In genomic region chr8:109895355-109895754, GRCm38 (mm10) we compare ENCODE assay signal across 23 mouse cellular contexts. TPM values are rescaled to one million over a fixed set of nuclear protein-coding genes. Genes with fewer than 3 reads are reported as not detected.
DNase-seq lines count a peak whose midpoint lies in the region; ATAC-seq and TF ChIP-seq lines count a peak whose summit lies in the region.
"Had no signal": no experiment of that assay in that cellular context is flagged by ENCODE, and none has a peak within 500 bp of the region (broad histone marks: within the 10 kb centered on the region; RNA-seq: fewer than 3 reads in every experiment).

No protein-coding gene starts in this region.

- TF ChIP-seq POLR2A in heart, adult 2 months (IDR thresholded peaks at IDR 0.05; ENCODE audit: insufficient read depth, low read depth, low read length): no peak

- H3K36me3 ChIP-seq in heart, adult 2 months (ENCODE audit: control insufficient read depth, insufficient read depth, low read length): no peaks in the 10 kb centered on the region
- H3K36me3 ChIP-seq in kidney, postnatal 0 days (ENCODE audit: insufficient read depth, low read length): no peaks in the 10 kb centered on the region
- H3K36me3 ChIP-seq: forebrain, embryonic 15.5 days had no signal

- H3K4me1 ChIP-seq in heart, adult 2 months (ENCODE audit: control insufficient read depth, insufficient read depth, low read length): no peaks in the 10 kb centered on the region
- no peaks in the 10 kb centered on the region for H3K4me1 ChIP-seq in kidney, postnatal 0 days (replicated peaks; ENCODE audit: insufficient read depth, low read length)
- H3K4me1 ChIP-seq: embryonic facial prominence, embryonic 10.5 days; embryonic facial prominence, embryonic 12.5 days; forebrain, embryonic 13.5 days; forebrain, embryonic 15.5 days had no signal

- TF ChIP-seq EP300 in heart, adult 2 months (IDR thresholded peaks at IDR 0.05; ENCODE audit: insufficient read depth, low read depth, low read length): no peak

- no peak overlapping the region for H3K9ac ChIP-seq in heart, adult 2 months (ENCODE audit: low read depth, low read length)
- H3K9ac ChIP-seq in kidney, postnatal 0 days (ENCODE audit: low read depth, low read length): no peak overlapping the region
- H3K9ac ChIP-seq: embryonic facial prominence, embryonic 12.5 days; forebrain, embryonic 13.5 days; forebrain, embryonic 15.5 days; forebrain, postnatal 0 days had no signal

- intact Hi-C loops in heart, adult 2 months (cut with DNase I): no loop called here

- H3K27ac ChIP-seq in heart, adult 2 months: no peak overlapping the region
- H3K27ac ChIP-seq in kidney, postnatal 0 days: no peak overlapping the region
- H3K27ac ChIP-seq: embryonic facial prominence, embryonic 10.5 days; embryonic facial prominence, embryonic 12.5 days; forebrain, embryonic 13.5 days; forebrain, embryonic 15.5 days had no signal

- H3K9me3 ChIP-seq in kidney, postnatal 0 days (replicated peaks; ENCODE audit: low read length): no peaks in the 10 kb centered on the region
- H3K9me3 ChIP-seq: embryonic facial prominence, embryonic 10.5 days; embryonic facial prominence, embryonic 12.5 days; forebrain, embryonic 13.5 days; forebrain, embryonic 15.5 days had no signal

- no peak for ATAC-seq in kidney, postnatal 0 days (replicated peaks; ENCODE audit: low FRiP score, low read depth)
- ATAC-seq: activated CD4-positive, CD25-positive, alpha-beta regulatory T cell, adult 4 months; CD4-positive, CD25-positive, alpha-beta regulatory T cell, adult 4 months; forebrain, embryonic 13.5 days; forebrain, embryonic 15.5 days; forebrain, postnatal 0 days; Patski had no signal

- peak; percentile 61 for DNase-seq in heart, adult 11 months
- DNase-seq in heart, adult 2 months: no peak
- peak; percentile 38 for DNase-seq in kidney, postnatal 0 days (ENCODE audit: low spot score)
- no peak for DNase-seq in kidney, adult 8-10 months
- no peak for DNase-seq in right cerebral cortex, adult 18-20 months
- DNase-seq: adrenal gland, adult 8-10 months; adrenal gland, postnatal 14 days; adrenal gland, postnatal 36 days; B cell, adult 2 months; cerebellum, adult 11-12 months; cerebellum, adult 2 months; cerebellum, adult 9-10 months; cerebellum, postnatal 10 days; cerebellum, postnatal 25 days; forebrain, postnatal 0 days had no signal

- H3K79me2 ChIP-seq in heart, adult 2 months (replicated peaks; ENCODE audit: control insufficient read depth, insufficient read depth, low read length): no peaks in the 10 kb centered on the region

- no peak overlapping the region for H3K4me3 ChIP-seq in heart, adult 2 months
- no peak overlapping the region for H3K4me3 ChIP-seq in kidney, postnatal 0 days (replicated peaks; ENCODE audit: low read depth, low read length)
- H3K4me3 ChIP-seq: embryonic facial prominence, embryonic 10.5 days; embryonic facial prominence, embryonic 12.5 days; forebrain, embryonic 13.5 days; forebrain, embryonic 15.5 days had no signal

- 92% methylated on average over 12 of the region's 12 CpGs for WGBS in heart, adult 2 months
- WGBS in kidney, postnatal 0 days: 69% methylated on average over 12 of the region's 12 CpGs

- H3K4me2 ChIP-seq in kidney, postnatal 0 days (ENCODE audit: low read length): no peak overlapping the region
- H3K4me2 ChIP-seq: embryonic facial prominence, embryonic 12.5 days; forebrain, embryonic 13.5 days; forebrain, embryonic 15.5 days had no signal

- no peaks in the 10 kb centered on the region for H3K27me3 ChIP-seq in heart, adult 2 months (ENCODE audit: control insufficient read depth, insufficient read depth, low read length)
- H3K27me3 ChIP-seq in kidney, postnatal 0 days (ENCODE audit: insufficient read depth, low read length): no peaks in the 10 kb centered on the region
- H3K27me3 ChIP-seq: CH12.LX; embryonic facial prominence, embryonic 12.5 days; forebrain, embryonic 13.5 days; forebrain, embryonic 15.5 days; Patski had no signal

- TF ChIP-seq CTCF in heart, adult 2 months (IDR thresholded peaks at IDR 0.05): no peak
- no peak for TF ChIP-seq CTCF in kidney, postnatal 0 days (IDR thresholded peaks at IDR 0.05; ENCODE audit: low read depth)

RNA-seq across cellular contexts. Expression of gene Phlpp2, which starts 27.0 kb away (rescaled TPM):
- total RNA-seq in heart, adult 2 months (2021): 1 to 10 TPM; 3.2 to 4.6 TPM
- 2.1 and 4.2 TPM in 2 replicates for polyA plus RNA-seq in heart, adult 2 months (2012; rRNA removed)
- polyA plus RNA-seq in kidney, postnatal 0 days (2015; fragmentation: Nextera tagmentation; extraction: Ambion mirVana): 1.6 and 1.8 TPM in 2 replicates

Comparison
In these comparisons a context has a peak if more than half of its experiments do, and no peak if none do; other contexts are left out.
1. DNase-seq: peak in heart, adult 11 months (single experiment) and kidney, postnatal 0 days (single experiment); none in heart, adult 2 months (0 of 2), kidney, adult 8-10 months (0 of 2) and right cerebral cortex, adult 18-20 months (single experiment).